Mouse (Mus musculus): ENCODE results near the gene Elmo1. TPM values are rescaled to one million over a fixed set of nuclear protein-coding genes. Genes with fewer than 3 reads are reported as not detected.

Gene Elmo1
- total RNA-seq, 2 experiments from 2014 or later = 8.3 to 15.0 TPM

DNA sequence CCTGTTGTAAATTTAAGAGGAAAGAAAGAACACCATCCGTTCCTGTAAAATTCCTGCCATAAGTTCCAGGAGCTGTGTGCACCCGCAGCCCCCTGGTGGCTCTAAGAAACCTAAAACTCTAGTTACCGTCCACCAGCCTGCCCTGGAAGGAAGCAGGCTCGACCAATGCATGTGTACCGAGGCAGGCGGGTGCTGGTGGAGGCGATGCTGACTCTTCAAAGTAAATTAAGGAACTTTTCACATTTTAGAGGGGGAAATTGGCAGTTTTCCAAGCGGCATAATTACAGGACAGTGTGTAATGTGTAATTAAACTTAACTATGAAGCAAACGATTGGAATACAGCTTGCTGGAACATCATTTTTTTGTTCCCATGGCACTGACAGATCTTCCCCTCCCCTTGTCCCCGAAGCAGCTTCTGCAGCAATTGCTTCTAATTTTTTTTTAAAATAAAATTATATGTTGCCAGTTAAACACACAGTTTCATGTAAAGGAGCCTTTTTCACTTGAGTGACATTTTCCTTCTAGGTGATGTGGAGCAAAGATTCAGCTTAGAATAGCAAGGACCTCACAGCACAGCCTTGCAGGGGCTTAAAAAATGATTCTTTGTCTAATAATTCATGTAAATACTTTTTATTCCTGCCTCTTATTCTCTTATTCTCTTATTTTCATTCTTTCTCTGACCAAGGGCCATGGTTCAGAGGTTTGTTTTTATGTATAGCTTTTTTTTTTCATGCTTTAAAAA is 263.6 kb downstream of the Elmo1 start:
- ATAC-seq (replicated peaks; ENCODE audit: low FRiP score, poor library complexity, severe bottlenecking) = no peak

DNA sequence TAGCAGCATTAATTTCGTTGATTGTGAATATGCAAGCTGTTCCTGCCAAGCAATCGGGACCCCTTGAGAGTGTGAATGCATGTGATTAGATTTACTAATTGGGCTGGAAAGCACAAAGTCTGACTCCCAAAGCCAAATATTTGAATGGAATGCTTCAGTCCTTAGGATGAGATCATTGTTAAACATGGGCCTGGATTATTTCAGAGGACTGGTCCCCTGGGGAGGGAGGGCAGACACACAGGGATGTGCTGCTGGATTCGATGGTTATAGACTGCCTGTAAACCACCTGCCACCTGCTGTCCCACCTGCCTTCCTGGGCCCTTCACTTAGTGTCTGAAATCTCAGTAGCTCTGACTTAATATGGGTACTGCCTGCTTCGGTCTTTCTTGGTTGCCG is 264.2 kb downstream of the Elmo1 start:
- ATAC-seq (replicated peaks; ENCODE audit: low FRiP score, poor library complexity, severe bottlenecking) = no peak

DNA sequence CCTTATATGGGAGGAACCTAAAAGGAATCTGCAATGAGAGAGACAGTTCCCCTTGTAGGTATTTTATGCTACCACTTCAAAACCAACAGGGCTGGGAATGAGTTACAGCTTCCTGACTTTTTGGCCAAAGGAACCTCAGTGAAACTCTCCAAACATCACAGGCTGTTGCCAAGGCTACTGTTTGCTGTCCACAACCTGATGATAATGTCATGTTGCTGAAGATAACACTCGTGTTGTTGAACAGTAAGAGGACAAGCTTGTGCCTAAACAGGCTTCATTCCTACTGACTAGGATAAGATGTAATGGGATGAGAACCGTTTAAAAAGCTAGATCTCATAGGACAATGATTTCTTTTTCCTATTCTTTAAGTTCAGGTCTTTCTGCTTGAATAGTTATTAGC is 272.1 kb downstream of the Elmo1 start:
- no peak for ATAC-seq (replicated peaks; ENCODE audit: low FRiP score, poor library complexity, severe bottlenecking)

DNA sequence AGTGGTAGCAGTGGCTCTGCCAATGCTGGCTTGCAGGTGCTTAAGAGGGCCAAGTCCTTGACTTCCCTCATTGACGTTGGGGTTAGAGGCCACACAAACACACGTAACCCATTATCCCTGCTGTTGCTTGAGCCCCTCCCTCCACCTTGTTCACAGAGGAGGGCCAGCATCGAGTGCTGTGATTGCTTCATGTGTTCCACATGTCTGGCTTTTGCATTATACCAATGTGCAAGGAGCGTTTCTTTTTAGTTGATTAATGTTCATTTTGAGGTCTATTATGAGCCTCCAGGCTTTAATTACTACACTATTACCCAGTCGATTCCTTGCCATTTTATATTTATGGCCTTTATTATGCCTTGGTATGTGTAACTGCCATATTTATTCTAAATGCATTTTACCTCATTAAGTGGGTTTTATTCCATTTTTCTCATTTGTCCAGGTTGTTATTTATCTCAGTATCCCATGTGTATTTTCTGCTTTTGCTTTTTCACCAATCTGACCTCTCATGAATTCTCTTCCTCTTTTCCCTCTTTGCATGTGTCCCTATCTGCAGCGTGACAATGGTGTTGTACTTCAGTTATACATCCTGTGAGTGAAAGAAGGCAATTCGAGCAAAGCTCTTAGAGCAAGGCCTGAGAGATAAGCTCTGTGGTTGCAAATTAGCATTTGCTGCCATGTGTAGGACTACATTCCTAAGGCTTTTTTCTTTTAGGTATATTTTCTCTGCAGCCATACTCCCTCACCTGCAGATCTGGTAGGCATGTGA is 275.6 kb downstream of the Elmo1 start:
- ATAC-seq (replicated peaks; ENCODE audit: low FRiP score, poor library complexity, severe bottlenecking) = no peak

DNA sequence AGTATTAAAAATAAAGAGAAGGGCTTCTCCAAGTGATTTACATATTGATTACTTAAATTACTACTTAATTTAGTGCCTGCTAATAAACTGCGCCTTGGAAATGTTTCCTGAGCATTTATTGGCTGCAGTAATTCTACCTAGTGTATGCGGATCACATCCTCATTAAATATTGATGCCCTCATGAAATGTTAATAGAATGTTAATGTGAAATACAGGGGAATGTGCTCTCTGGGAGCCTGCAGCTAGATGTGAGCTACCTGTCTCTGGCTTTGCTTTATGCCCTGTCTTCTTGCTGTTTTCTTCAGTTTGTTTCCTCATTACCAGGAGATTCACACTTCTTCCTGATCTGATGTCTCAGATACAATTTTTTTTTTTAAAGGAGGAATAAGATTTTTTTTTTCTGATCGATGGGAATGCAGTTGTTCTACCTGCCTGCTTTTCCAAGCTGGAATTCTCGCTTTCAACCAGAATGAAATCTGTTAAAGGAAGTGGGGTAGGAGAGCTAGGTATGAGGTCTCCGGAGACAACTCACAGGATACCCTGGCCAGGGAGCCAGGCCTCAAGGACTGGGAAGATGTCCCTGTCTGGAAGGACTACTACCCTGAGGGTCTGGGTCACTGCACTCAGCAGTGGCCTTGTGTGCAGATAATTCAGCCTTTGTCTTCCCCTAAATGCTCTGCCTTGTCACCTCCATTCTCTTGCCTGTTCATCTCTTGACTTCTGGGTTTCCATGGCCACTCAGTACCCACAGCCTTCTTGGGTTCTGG is 279.8 kb downstream of the Elmo1 start:
- no peak for ATAC-seq (replicated peaks; ENCODE audit: low FRiP score, poor library complexity, severe bottlenecking)

DNA sequence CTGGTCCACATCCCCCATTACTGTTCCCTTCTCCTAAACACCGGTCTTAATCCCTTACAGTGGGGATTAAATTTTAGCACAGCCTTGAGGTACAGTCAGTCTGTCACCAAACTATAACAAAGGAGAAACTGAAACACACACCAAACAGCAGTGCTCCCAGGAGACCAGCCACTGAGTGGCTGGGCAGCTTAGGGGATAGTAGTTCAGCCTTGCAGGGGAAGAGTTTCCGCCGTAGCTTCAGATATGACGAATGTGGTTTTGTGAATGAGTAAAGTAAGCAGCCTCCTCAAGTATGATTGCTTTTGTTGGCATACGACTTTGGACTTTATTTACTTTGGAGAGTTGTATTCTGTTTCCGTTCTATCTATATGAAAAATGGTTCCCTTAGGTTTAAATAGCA is 281.1 kb downstream of the Elmo1 start:
- ATAC-seq (replicated peaks; ENCODE audit: low FRiP score, poor library complexity, severe bottlenecking) = no peak

DNA sequence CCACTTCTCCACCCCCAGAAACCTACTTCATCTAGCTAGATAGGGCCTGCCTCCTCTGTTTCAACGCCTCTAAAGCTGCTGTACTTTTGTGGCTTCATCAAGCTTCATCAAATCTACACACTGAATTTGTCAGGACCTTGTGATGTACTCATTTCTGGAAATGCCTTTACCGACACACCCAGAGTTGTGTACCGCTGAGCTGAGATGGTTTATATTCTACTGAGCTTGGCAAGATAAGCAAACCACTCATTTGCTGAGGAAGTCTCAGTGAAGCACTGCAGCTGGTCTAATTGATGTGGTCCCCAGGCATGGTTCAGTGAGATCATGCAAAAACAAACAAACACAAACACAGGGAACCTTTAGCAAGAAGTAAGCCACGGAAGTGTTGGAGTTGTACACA is 281.9 kb downstream of the Elmo1 start:
- ATAC-seq (replicated peaks; ENCODE audit: low FRiP score, poor library complexity, severe bottlenecking) = no peak

DNA sequence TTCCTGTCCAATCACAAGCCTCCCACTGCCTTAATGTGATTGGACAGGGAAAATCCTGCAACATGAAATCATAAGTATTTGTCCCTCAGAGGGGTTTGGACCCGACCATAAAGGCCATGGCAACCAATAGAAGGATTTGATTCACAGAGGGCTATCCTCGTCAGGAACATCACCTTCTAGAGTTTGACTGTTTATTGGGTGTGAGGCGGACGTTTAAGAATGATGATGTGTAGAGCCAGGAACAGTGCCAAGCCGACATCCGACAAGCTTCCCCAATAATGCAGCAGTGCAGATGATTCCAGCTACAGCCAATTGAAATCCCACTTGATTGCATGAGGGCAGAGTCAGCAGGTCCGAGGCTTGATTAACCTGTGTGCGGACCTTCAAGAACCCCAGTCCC is 288.5 kb downstream of the Elmo1 start:
- ATAC-seq (replicated peaks; ENCODE audit: low FRiP score, poor library complexity, severe bottlenecking) = no peak

DNA sequence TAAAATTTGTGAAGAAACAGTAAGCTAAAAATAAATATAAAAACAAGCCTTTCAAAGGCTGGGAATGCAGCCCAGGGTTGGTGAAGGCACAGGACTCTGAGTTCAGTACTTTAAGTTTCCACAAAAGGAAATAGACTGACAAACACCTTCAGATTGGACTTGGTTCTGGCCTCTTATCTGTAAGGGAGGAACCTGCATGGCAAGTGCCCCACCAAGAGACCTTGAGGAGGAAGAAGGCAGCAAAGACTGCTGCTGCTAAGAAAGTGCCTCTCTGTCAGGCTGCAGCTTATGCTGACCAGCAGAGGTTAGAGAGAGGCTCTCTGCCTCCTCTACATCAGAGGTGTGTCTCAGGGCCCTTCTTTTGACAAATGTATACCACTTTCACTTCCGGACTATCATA is 293.5 kb downstream of the Elmo1 start:
- ATAC-seq (replicated peaks; ENCODE audit: low FRiP score, poor library complexity, severe bottlenecking) = no peak

DNA sequence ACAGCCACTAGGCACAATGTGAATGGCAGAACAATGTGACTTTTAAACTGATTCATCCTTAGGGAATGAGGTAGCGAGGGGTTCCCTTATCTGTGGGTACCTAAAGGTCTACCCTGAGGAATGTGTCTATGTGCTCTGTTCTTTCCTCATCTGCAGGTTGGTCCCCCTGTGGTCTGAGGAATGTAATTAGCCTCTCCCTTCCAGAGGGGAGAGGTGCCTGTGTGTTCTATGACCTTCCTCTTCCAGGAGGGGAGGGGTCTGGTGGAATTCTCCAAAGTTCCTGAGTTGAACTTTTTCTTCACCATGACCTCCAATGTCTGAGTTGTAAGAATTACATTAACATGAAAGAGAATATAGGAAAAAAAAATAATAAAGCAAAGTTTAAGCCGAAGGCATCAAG is 294.4 kb downstream of the Elmo1 start:
- ATAC-seq (replicated peaks; ENCODE audit: low FRiP score, poor library complexity, severe bottlenecking) = no peak

DNA sequence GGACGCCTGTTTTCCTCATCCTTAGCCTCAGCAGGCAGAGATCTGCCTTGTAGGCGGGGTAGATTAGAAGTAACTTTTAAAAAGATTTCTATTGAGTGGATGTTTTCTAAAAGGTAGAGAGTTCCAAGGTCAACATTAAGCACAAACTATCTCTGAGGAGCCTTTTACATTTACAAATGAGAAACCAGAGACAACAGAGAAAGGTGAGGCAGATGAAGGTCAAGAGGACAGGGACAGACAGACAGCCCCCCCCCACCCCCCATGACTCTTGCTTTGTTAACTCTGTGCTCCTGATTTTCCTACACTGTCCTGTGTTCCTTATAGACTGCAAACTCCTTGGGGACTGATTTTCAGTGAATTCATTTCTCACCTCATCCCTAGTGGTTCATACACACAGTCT is 295.0 kb downstream of the Elmo1 start:
- ATAC-seq (replicated peaks; ENCODE audit: low FRiP score, poor library complexity, severe bottlenecking) = no peak

DNA sequence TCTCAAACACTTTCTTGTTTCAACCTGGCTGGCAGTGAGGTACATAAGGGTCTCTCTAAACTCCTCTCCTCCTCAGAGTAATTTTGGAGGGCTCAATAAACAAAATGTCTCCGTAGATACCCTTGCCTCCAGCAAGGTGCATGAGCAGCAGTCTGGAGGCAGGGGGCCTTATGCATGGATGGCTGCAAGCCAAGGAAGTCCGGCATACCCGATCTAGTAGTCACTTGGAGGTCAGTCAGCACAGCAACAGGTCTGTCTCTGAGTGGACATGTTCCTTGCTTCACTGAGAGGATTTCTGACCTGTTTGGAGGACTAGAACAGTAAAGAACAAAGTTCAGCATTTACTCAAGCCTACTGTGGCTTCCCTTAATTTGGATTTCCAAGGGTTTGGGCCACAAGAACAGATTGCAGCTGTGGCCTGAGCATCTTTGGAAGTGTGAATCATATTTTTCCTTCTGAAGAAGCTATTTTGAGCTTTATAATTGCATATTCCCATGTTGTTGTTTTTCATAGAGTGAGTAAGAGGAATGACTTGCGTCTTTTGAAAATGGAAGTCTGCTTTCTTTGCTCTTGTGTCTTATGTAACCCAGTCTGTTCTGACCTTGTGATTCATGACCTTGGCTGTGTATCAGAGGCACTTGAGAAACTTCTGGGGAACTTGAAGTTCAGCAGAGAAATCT is 296.2 kb downstream of the Elmo1 start:
- ATAC-seq (replicated peaks; ENCODE audit: low FRiP score, poor library complexity, severe bottlenecking) = no peak

DNA sequence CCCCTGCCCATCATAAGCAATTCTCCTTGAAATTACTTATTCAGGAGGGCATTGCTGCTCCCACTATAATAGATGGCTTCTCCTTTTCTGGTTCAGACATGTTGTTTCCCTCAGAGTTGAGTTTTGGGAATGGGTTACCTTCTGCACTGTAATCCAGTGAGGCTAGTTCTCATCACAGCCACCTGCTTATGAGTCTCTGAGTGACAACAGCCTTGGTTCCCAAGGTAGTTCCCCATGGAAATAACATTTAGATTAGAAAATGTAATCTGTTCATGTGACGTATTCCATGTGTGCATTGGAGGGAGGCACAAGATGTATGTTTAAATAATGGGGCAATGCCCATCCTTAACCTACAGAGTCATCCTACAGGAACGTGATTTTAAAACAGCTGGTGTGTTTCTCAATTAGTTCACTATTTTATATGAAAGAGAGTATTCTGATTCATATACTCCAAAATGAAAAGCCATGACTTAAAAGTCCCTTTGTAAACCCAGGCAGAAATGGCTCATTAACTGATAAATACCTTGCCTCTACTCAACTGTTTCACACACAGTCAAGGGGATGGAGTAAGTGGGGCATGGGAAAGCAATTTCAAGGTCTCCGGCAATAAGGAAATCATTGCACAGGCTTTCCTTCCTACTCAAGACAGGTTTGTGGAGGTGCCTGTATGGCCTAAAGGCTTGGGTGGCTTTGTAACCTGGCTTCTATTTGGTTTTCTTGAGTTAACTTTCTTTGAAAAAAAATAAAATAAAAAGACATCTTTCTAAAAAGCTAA is 302.6 kb downstream of the Elmo1 start:
- ATAC-seq (replicated peaks; ENCODE audit: low FRiP score, poor library complexity, severe bottlenecking) = no peak

DNA sequence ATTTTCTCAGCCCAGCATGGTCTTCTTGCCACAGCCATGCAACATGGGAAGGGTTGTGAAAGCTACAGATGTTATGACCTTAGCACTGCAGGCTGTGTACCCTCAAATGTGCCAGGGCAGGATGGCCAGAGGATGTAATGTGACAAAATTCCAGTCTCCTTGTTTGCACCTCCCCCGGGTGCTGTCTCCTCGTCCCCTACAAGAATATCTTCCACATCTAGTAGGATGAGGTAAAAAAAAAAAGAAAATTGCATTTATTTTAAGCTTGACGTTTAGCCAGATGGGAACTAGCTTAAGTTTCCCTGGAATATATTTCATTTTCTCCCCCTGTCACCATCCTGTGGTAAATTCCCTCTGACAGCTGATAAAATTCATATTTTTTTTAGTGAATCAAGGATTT is 307.3 kb downstream of the Elmo1 start:
- ATAC-seq (replicated peaks; ENCODE audit: low FRiP score, poor library complexity, severe bottlenecking) = no peak

DNA sequence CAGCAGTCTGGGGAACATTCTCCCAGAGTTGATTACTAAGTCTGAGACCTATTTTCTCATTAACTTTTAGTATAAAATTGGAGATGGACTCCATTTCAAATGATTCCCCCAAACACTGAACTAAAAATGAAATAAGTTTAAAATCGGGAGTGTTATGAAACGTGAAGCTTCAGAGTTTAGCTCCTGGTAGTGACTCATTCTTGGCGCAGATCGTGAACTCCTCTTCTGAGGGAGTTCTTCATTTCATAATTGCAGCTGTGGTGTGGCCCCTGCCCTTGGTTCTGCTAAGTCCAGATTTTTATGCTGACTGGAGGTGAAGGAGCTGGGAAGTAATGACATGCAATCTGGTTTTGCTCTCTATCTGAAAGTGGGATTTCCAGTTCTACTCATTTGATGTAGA is 307.9 kb downstream of the Elmo1 start:
- no peak for ATAC-seq (replicated peaks; ENCODE audit: low FRiP score, poor library complexity, severe bottlenecking)

DNA sequence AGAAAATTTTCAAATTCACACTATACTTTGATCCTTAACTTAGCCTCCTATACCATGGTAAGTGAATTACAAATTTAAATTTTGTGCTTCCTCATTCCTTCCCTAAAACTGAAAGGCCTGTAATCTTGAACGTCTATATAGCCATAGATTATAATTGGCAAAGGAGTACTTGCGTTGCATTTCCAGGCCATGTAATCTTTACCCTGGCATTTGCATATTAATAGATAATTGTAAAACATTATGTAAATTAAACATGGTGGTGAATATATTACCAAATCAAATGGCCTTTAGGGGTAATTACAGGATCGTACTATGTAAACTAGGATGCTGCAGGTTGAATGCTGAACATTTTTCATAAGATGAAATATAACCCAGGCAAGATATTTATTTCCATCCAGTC is 314.1 kb downstream of the Elmo1 start:
- no peak for ATAC-seq (replicated peaks; ENCODE audit: low FRiP score, poor library complexity, severe bottlenecking)

DNA sequence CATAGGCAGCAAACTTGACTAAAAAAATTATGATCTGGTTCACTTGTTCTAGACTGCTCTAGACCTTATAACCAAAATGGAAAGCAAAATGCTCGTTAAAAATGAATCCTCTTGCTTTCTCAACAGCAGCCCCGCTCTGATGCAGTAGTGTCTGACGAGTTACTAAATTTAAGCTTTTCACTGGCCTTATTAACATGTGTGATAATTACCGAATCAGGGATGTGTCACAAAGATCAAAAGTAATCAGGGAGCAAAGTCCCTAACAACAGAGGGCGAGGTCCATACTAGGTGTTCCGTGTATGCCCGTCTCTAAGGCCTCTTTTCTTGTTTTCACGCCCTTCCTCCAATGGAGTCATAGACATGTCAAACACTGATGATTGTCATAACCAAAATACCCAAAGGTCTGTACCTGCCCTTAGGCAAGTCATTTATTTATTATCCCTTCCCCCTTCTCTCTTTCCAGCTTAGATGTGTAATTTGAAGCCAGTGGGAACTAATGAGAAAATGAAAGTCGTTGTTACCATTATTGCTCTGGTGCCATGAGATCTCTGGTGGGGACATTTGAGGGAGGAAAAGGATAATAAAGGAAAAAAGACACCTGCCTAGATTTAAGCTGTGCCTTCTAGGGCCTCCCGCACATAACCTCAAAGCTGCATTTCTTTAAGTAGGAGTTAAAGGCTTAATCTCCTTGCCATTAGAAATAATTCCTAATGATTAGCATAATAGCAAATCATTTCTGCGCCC is 316.2 kb downstream of the Elmo1 start:
- no peak for ATAC-seq (replicated peaks; ENCODE audit: low FRiP score, poor library complexity, severe bottlenecking)

DNA sequence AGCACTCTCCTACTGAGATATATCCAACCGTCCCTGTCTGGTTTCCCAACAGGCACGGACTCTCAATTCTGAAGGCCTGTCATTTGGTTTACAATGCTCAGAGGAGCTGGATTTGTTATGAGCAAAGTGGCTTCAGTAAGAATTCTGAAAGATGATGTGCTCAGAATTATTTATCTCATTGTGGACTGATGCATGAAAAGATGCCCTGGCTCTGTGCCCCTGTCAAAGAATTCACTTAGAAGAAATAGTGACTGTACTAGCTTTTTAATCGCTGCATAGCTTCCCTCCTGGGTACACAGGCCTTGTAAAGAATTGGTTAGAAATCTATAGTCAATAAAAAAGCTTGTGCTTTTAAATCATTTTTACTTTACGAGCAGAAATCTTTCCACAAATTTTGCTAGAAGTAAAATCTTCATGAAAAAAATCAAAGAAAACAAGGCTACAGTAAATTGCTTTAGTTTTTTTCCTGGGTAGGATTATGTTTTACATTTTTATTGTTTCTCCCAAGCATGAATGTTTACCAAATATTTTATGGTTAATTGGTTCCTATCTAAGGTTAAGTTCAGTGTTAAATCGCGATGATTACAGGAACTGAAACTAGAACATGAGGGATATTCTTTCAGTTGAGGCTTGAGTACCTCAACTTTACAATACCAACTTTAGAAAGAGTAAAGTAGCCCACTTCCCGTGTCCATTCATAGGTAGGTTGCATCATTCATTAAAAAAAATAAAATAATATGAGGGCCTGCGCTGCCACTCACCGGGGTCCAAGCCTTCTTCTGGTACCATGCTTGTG is 320.1 kb downstream of the Elmo1 start:
- no peak for ATAC-seq (replicated peaks; ENCODE audit: low FRiP score, poor library complexity, severe bottlenecking)

Measured in erythroblast, adult 5-6 weeks (primary cell).